Mouse (Mus musculus) CH12.LX (cell line): ENCODE measurements around the gene Adgrb3. TPM values are rescaled to one million over a fixed set of nuclear protein-coding genes. Genes with fewer than 3 reads are reported as not detected.

Source experiments
- DNase-seq: peaks from one replicate; pipeline ENCODE4 v3.0.0-alpha.2; 2013; ENCODE audit errors: extremely low read depth
- H3K27ac ChIP-seq: 2 replicates; pipeline ENCODE4 v1.5.1; 2012; ENCODE audit warnings: low read depth, mild to moderate bottlenecking, control low read depth, moderate library complexity; ENCODE audit not compliant: insufficient read depth
- H3K27me3 ChIP-seq: replicated peaks from 2 replicates; pipeline ENCODE3; 2012; ENCODE audit warnings: inconsistent platforms
- H3K36me3 ChIP-seq, 2 experiments: replicated peaks in 1 of 2; 2 replicates each; pipeline versions ENCODE3 to v1.6.1; 2012; ENCODE audit warnings: inconsistent platforms in 1 of 2, low read length in 1 of 2, mild to moderate bottlenecking in 1 of 2, mixed read lengths in 1 of 2, moderate library complexity in 1 of 2; ENCODE audit not compliant: control insufficient read depth in 1 of 2, insufficient read depth in 1 of 2
- H3K4me1 ChIP-seq, 2 experiments: 2 replicates each; pipeline ENCODE4 v1.6.1; 2012; ENCODE audit warnings: inconsistent platforms in 1 of 2, moderate library complexity in 1 of 2; ENCODE audit not compliant: insufficient read depth in 2 of 2, control insufficient read depth in 1 of 2
- H3K4me2 ChIP-seq: 2 replicates; pipeline ENCODE4 v1.6.1; 2012; ENCODE audit warnings: low read depth, mild to moderate bottlenecking, control low read depth; ENCODE audit not compliant: poor library complexity, insufficient read depth, severe bottlenecking
- H3K4me3 ChIP-seq, 3 experiments: fragments of 150-350 bp in 1 of 3; sonication (generic) in 1 of 3; replicated peaks in 1 of 3; 2 replicates each; pipeline versions ENCODE3 to v1.5.1; 2011 to 2012; ENCODE audit warnings: low read depth in 2 of 3, low read length in 2 of 3, mild to moderate bottlenecking in 2 of 3, moderate library complexity in 2 of 3, control low read depth in 1 of 3, improper control_type of control experiment in 1 of 3, inconsistent platforms in 1 of 3, mixed read lengths in 1 of 3; ENCODE audit not compliant: poor library complexity in 1 of 3
- H3K79me2 ChIP-seq: replicated peaks from 2 replicates; pipeline ENCODE4 v1.6.1; 2012; ENCODE audit warnings: mild to moderate bottlenecking, moderate library complexity; ENCODE audit not compliant: control insufficient read depth, poor library complexity, insufficient read depth, severe bottlenecking; ENCODE audit errors: extremely low read depth
- H3K9ac ChIP-seq: 2 replicates; pipeline ENCODE4 v1.6.1; 2012; ENCODE audit warnings: low read depth, mild to moderate bottlenecking, control low read depth, moderate library complexity; ENCODE audit not compliant: insufficient read depth
- H3K9me3 ChIP-seq: replicated peaks from 2 replicates; pipeline ENCODE3; 2012; ENCODE audit warnings: low read length, inconsistent platforms, mixed read lengths
- BHLHE40 ChIP-seq: IDR thresholded peaks from 2 replicates; pipeline ENCODE4 v1.6.1; 2011; ENCODE audit warnings: mild to moderate bottlenecking, low read depth, low read length, improper control_type of control experiment
- CHD1 ChIP-seq: IDR thresholded peaks from 2 replicates; pipeline ENCODE4 v1.6.1; 2012; ENCODE audit warnings: low read depth, low read length, improper control_type of control experiment, inconsistent platforms
- CHD2 ChIP-seq: IDR thresholded peaks from 2 replicates; pipeline ENCODE4 v1.6.1; 2011; ENCODE audit warnings: low read length, improper control_type of control experiment
- CTCF ChIP-seq, 2 experiments: IDR thresholded peaks in 1 of 2; conservative IDR thresholded peaks in 1 of 2; 2 replicates each; pipeline ENCODE4 v1.5.1; 2011 to 2012; ENCODE audit warnings: low read depth in 2 of 2, low read length in 2 of 2, improper control_type of control experiment in 1 of 2, inconsistent platforms in 1 of 2, mild to moderate bottlenecking in 1 of 2, moderate library complexity in 1 of 2
- E2F4 ChIP-seq: IDR thresholded peaks from 2 replicates; pipeline ENCODE4 v1.6.1; 2011; ENCODE audit warnings: low read depth, low read length, improper control_type of control experiment; ENCODE audit not compliant: insufficient replicate concordance
- ELF1 ChIP-seq: IDR thresholded peaks from 2 replicates; pipeline ENCODE4 v1.6.1; 2014; ENCODE audit warnings: low read depth, mild to moderate bottlenecking, inconsistent platforms, low read length, improper control_type of control experiment
- EP300 ChIP-seq: IDR thresholded peaks from 2 replicates; pipeline ENCODE4 v1.6.1; 2011; ENCODE audit warnings: low read length, improper control_type of control experiment
- ETS1 ChIP-seq: conservative IDR thresholded peaks from 2 replicates; pipeline ENCODE4 v1.6.1; 2012; ENCODE audit warnings: low read depth, mild to moderate bottlenecking, inconsistent platforms, low read length, improper control_type of control experiment, moderate library complexity
- GABPA ChIP-seq: IDR thresholded peaks from 2 replicates; pipeline ENCODE4 v1.6.1; 2012; ENCODE audit warnings: low read depth, low read length, improper control_type of control experiment, inconsistent platforms; ENCODE audit not compliant: insufficient replicate concordance
- HCFC1 ChIP-seq: IDR thresholded peaks from 2 replicates; pipeline ENCODE4 v1.6.1; 2012; ENCODE audit warnings: low read depth, mild to moderate bottlenecking, inconsistent platforms, low read length, improper control_type of control experiment
- IRF4 ChIP-seq: IDR thresholded peaks from 2 replicates; pipeline ENCODE4 v1.6.1; 2014; ENCODE audit warnings: low read depth, mild to moderate bottlenecking, inconsistent platforms, low read length, improper control_type of control experiment
- JUN ChIP-seq: IDR thresholded peaks from 2 replicates; pipeline ENCODE4 v1.6.1; 2011; ENCODE audit warnings: low read depth, mild to moderate bottlenecking, low read length, improper control_type of control experiment, moderate library complexity; ENCODE audit not compliant: insufficient read depth
- JUND ChIP-seq: conservative IDR thresholded peaks from 2 replicates; pipeline ENCODE4 v1.6.1; 2011; ENCODE audit warnings: low read depth, low read length, improper control_type of control experiment
- MAZ ChIP-seq: IDR thresholded peaks from 2 replicates; pipeline ENCODE4 v1.6.1; 2012; ENCODE audit warnings: low read depth, mild to moderate bottlenecking, inconsistent platforms, low read length, improper control_type of control experiment, moderate library complexity
- MEF2A ChIP-seq: IDR thresholded peaks from 2 replicates; pipeline ENCODE4 v1.6.1; 2014; ENCODE audit warnings: low read depth, mild to moderate bottlenecking, inconsistent platforms, low read length, improper control_type of control experiment, borderline replicate concordance
- MXI1 ChIP-seq: IDR thresholded peaks from 2 replicates; pipeline ENCODE4 v1.6.1; 2011; ENCODE audit warnings: mild to moderate bottlenecking, low read depth, low read length, improper control_type of control experiment
- NELFE ChIP-seq: IDR thresholded peaks from 2 replicates; pipeline ENCODE4 v1.6.1; 2011; ENCODE audit warnings: low read depth, low read length, improper control_type of control experiment
- NRF1 ChIP-seq: IDR thresholded peaks from 2 replicates; pipeline ENCODE4 v1.6.1; 2014; ENCODE audit warnings: low read depth, mild to moderate bottlenecking, inconsistent platforms, low read length, improper control_type of control experiment, moderate library complexity
- PAX5 ChIP-seq: IDR thresholded peaks from 2 replicates; pipeline ENCODE4 v1.6.1; 2012; ENCODE audit warnings: low read length, inconsistent platforms, mixed read lengths
- POLR2A ChIP-seq: IDR thresholded peaks from 2 replicates; pipeline ENCODE4 v1.6.1; 2011; ENCODE audit warnings: low read depth, mild to moderate bottlenecking, improper control_type of control experiment, low read length
- POLR2AphosphoS2 ChIP-seq: IDR thresholded peaks from 2 replicates; pipeline ENCODE4 v1.6.1; 2011; ENCODE audit warnings: low read depth, low read length, improper control_type of control experiment
- SMC3 ChIP-seq: IDR thresholded peaks from 2 replicates; pipeline ENCODE4 v1.6.1; 2011; ENCODE audit warnings: low read depth, low read length, improper control_type of control experiment
- TCF12 ChIP-seq: IDR thresholded peaks from 2 replicates; pipeline ENCODE4 v1.6.1; 2014; ENCODE audit warnings: low read depth, mild to moderate bottlenecking, inconsistent platforms, low read length, improper control_type of control experiment
- UBTF ChIP-seq: IDR thresholded peaks from 2 replicates; pipeline ENCODE4 v1.6.1; 2012; ENCODE audit warnings: low read depth, mild to moderate bottlenecking, inconsistent platforms, low read length, improper control_type of control experiment, moderate library complexity
- USF1 ChIP-seq: IDR thresholded peaks from 2 replicates; pipeline ENCODE4 v1.6.1; 2014; ENCODE audit warnings: low read depth, mild to moderate bottlenecking, inconsistent platforms, low read length, improper control_type of control experiment
- ZC3H11A ChIP-seq: IDR thresholded peaks from 2 replicates; pipeline ENCODE4 v1.6.1; 2012; ENCODE audit warnings: low read depth, mild to moderate bottlenecking, inconsistent platforms, low read length, improper control_type of control experiment
- ZMIZ1 ChIP-seq: IDR thresholded peaks from 2 replicates; pipeline ENCODE4 v1.6.1; 2012; ENCODE audit warnings: low read depth, mild to moderate bottlenecking, inconsistent platforms, low read length, improper control_type of control experiment
- ZNF384 ChIP-seq: IDR thresholded peaks from 2 replicates; pipeline ENCODE4 v1.6.1; 2012; ENCODE audit warnings: low read depth, low read length, improper control_type of control experiment, inconsistent platforms
- dilution Hi-C: fragments of 300-500 bp; cut with MboI; formaldehyde crosslinking; loops from 2 replicates; pipeline ENCODE4 v1.14.3; 2020; ENCODE audit warnings: low sequenced_read_pairs; ENCODE audit not compliant: extremely low pct_unique_long_range_greater_than_20kb, extremely low pct_ligation_motif_present
- in situ Hi-C: fragments of 300-500 bp; cut with MboI; formaldehyde crosslinking; loops from 3 replicates; pipeline ENCODE4 v1.14.3; 2019; ENCODE audit warnings: low sequenced_read_pairs, low pct_ligation_motif_present, low pct_unique_long_range_greater_than_20kb, mixed read lengths
- polyA plus RNA-seq: library from polyadenylated mRNA; unstranded; fragments of >175 nt; gene quantifications from 2 replicates; pipeline ENCODE4 v1.2.1, GENCODE M21; 2012; ENCODE audit warnings: low read depth; ENCODE audit not compliant: insufficient read length
- total RNA-seq, 2 experiments: library from RNA; depleted of rRNA; stranded (reverse); fragments of 300-350 nt in 1 of 2; fragments of >200 nt in 1 of 2; gene quantifications; 2 replicates each; pipeline ENCODE4 v1.2.3; 2012 to 2014

The Adgrb3 gene
- total and polyA plus RNA-seq, 3 experiments, result not detected

DNA sequence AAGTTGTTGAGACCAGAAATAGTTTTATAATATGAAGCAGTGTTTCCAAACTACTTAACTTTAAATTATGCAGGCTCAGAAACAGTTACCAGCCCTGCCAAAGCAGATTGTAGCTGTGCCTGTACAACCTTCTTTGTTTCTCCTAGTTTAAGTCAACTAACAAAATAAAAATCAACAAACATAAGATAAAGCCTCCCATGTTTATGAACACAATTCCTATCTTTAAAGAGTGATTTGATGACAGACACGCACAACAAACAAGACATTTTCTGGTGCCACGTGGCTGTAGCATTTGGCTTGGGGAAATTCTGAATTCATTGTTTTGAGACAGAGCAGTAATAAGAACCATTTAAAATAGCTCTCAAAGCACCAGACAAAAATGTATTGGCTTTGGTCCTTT is 60.5 kb downstream of the Adgrb3 start:
- H3K79me2 ChIP-seq, result no peaks in the 10 kb centered on the region
- dilution Hi-C loops (no loop called here), in situ Hi-C loops (no loop called here)
- DNase-seq, result no peak
- no peaks in the 10 kb centered on the region for H3K27me3 ChIP-seq
- no peaks in the 10 kb centered on the region for H3K4me1 ChIP-seq
- H3K4me2 ChIP-seq, result no peak overlapping the region
- peaks cover 16% of the 10 kb centered on the region for H3K9me3 ChIP-seq
- no peak overlapping the region for H3K4me3 ChIP-seq
- no peaks in the 10 kb centered on the region for H3K36me3 ChIP-seq
- H3K27ac ChIP-seq, result no peak overlapping the region
- no peak overlapping the region for H3K9ac ChIP-seq
- TF ChIP-seq CHD1 (no peak), MAZ (no peak), MEF2A (no peak), ZMIZ1 (no peak), NELFE (no peak), JUND (no peak), IRF4 (no peak), E2F4 (no peak), POLR2AphosphoS2 (no peak), HCFC1 (no peak), NRF1 (no peak), GABPA (no peak), EP300 (no peak), BHLHE40 (no peak), SMC3 (no peak), TCF12 (no peak), ZC3H11A (no peak), JUN (no peak), CHD2 (no peak)

- in situ Hi-C loops (no loop called here), dilution Hi-C loops (no loop called here)
- DNase-seq, result no peak
- Histone ChIP-seq H3K36me3 (no peaks in the 10 kb centered on the region), H3K9me3 (peaks cover 19% of the 10 kb centered on the region), H3K4me3 (no peak overlapping the region), H3K79me2 (no peaks in the 10 kb centered on the region), H3K4me1 (no peaks in the 10 kb centered on the region), H3K4me2 (no peak overlapping the region), H3K9ac (no peak overlapping the region), H3K27ac (no peak overlapping the region), H3K27me3 (no peaks in the 10 kb centered on the region)
- no peak for TF ChIP-seq ZNF384
- TF ChIP-seq CTCF (conservative IDR thresholded peaks at IDR 0.05 in 1 of 2, IDR thresholded peaks at IDR 0.05 in 1 of 2; ENCODE audit: low read depth in 2 of 2, low read length in 2 of 2), result no peak
- TF ChIP-seq PAX5, result no peak
- TF ChIP-seq POLR2A, result no peak
- TF ChIP-seq NELFE, result no peak
- TF ChIP-seq ETS1, result no peak
- TF ChIP-seq MAZ, result no peak
- TF ChIP-seq UBTF, result no peak
- no peak for TF ChIP-seq BHLHE40
- no peak for TF ChIP-seq JUN
- no peak for TF ChIP-seq USF1
- TF ChIP-seq ELF1, result no peak
- no peak for TF ChIP-seq CHD2
- TF ChIP-seq MXI1, result no peak
- no peak for TF ChIP-seq TCF12
Observed at GRCm38 (mm10) chr1:25755265-25755664, 74.2 kb downstream of the Adgrb3 start.
